Mouse (Mus musculus): ENCODE data around the gene Arhgdib.

GRCm38 (mm10) chr6:136964609-136965510 is 23.2 kb upstream of the Arhgdib start:
- TF ChIP-seq POLR2A (IDR thresholded peaks at IDR 0.05; ENCODE audit: extremely low read depth, insufficient read depth, low read length) (no peak), CTCF (IDR thresholded peaks at IDR 0.05; ENCODE audit: extremely low read depth, insufficient read depth, low read length) (no peak)
